Mouse (Mus musculus) G1E (cell line): ENCODE measurements at regions not wholly inside any gene's neighbourhood (a gene's known extent, or its start where the extent isn't known, plus 50 kb on each side); places are given as distances from the start of the nearest gene placed in this dataset.

ENCODE experiments used
- ATAC-seq: 2 replicates; pipeline ENCODE4 v1.8.0; 2016; ENCODE audit warnings: mild to moderate bottlenecking; ENCODE audit not compliant: insufficient number of reproducible peaks, poor library complexity, low FRiP score, severe bottlenecking; ENCODE audit errors: extremely low read depth
- DNase-seq: peaks from one replicate; pipeline ENCODE4 v3.0.0; 2012; ENCODE audit warnings: low spot score
- H3K27me3 ChIP-seq: 2 replicates; pipeline ENCODE4 v1.6.1; 2012; ENCODE audit warnings: mild to moderate bottlenecking, low read length, inconsistent platforms; ENCODE audit not compliant: insufficient read depth
- H3K36me3 ChIP-seq: replicated peaks from 2 replicates; pipeline ENCODE3; 2012; ENCODE audit warnings: mild to moderate bottlenecking, inconsistent platforms
- H3K4me1 ChIP-seq: 2 replicates; pipeline ENCODE4 v1.6.1; 2012; ENCODE audit warnings: low read depth, low read length, inconsistent platforms, mixed read lengths; ENCODE audit not compliant: insufficient read depth
- H3K4me3 ChIP-seq: 2 replicates; pipeline ENCODE4 v1.5.1; 2012; ENCODE audit warnings: low read depth, mild to moderate bottlenecking, inconsistent platforms, low read length, moderate library complexity, mixed read lengths
- H3K9me3 ChIP-seq: replicated peaks from 2 replicates; pipeline ENCODE4 v1.6.1; 2012; ENCODE audit warnings: inconsistent platforms
- CTCF ChIP-seq: IDR thresholded peaks from 2 replicates; pipeline ENCODE4 v1.5.1; 2012; ENCODE audit warnings: low read depth, low read length, inconsistent platforms, mixed read lengths
- GATA1 ChIP-seq: IDR thresholded peaks from 2 replicates; pipeline ENCODE4 v1.6.1; 2012; ENCODE audit warnings: borderline replicate concordance, low read length, inconsistent platforms, mixed read lengths
- GATA2 ChIP-seq: IDR thresholded peaks from 2 replicates; pipeline ENCODE4 v1.6.1; 2012; ENCODE audit warnings: low read depth, low read length, inconsistent platforms, borderline replicate concordance
- POLR2AphosphoS5 ChIP-seq: IDR thresholded peaks from 2 replicates; pipeline ENCODE4 v1.6.1; 2012; ENCODE audit warnings: low read depth, low read length, inconsistent platforms; ENCODE audit not compliant: insufficient replicate concordance
- TAL1 ChIP-seq: conservative IDR thresholded peaks from 2 replicates; pipeline ENCODE4 v1.6.1; 2012; ENCODE audit warnings: low read depth, low read length, inconsistent platforms, mixed read lengths

DNA sequence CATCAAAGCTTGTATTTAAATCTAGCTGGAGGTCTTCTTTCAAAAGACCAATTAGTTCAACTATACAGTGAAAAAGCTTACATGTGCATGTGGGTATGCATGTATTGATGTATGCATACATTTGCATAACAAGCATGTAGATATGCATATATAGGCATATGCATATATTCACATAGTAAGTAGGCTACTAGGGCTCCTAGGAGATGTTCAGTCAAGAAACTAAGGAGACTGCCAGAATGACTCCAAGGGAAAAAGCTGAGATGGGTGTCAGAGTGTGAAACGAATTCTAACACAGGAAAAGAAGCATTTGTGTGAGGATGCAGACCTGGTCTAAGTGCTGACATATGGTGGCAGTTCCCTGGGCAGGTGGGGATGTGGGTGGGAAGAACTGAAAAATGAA, 274.2 kb downstream of the Foxa2 start:
- H3K9me3 ChIP-seq: peaks cover 37% of the 10 kb centered on the region
- H3K36me3 ChIP-seq: no peaks in the 10 kb centered on the region
- no peaks in the 10 kb centered on the region for H3K27me3 ChIP-seq
- no peak for ATAC-seq
- no peak for DNase-seq
- H3K4me1 ChIP-seq: no peaks in the 10 kb centered on the region
- no peak overlapping the region for H3K4me3 ChIP-seq
- no peak for TF ChIP-seq GATA2
- no peak for TF ChIP-seq CTCF
- no peak for TF ChIP-seq TAL1
- no peak for TF ChIP-seq POLR2AphosphoS5
- TF ChIP-seq GATA1: no peak

DNA sequence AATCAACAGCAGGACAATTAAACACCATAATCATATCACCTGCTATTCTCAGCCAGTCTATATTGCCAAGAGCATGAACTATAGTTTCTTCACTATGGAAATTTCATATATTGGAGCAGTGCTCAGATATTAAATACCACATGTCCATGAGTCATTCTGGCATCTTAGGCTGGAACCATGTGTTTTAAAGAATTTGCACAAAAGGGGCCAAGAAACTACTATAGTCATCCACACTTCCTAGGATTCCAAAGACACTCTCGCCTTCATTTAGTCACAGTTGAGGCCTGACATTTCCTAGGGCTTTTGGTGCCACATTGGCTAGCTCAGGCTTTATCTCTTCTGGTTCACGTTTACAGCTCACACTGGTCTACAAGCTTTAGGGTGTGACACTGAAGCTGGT, 293.7 kb downstream of the Foxa2 start:
- no peaks in the 10 kb centered on the region for H3K27me3 ChIP-seq
- ATAC-seq (no peak), DNase-seq (no peak)
- TF ChIP-seq GATA2 (no peak), CTCF (no peak), POLR2AphosphoS5 (no peak), TAL1 (no peak), GATA1 (no peak)
- no peaks in the 10 kb centered on the region for H3K36me3 ChIP-seq
- H3K9me3 ChIP-seq: peaks cover 46% of the 10 kb centered on the region
- H3K4me3 ChIP-seq: no peak overlapping the region
- no peaks in the 10 kb centered on the region for H3K4me1 ChIP-seq

DNA sequence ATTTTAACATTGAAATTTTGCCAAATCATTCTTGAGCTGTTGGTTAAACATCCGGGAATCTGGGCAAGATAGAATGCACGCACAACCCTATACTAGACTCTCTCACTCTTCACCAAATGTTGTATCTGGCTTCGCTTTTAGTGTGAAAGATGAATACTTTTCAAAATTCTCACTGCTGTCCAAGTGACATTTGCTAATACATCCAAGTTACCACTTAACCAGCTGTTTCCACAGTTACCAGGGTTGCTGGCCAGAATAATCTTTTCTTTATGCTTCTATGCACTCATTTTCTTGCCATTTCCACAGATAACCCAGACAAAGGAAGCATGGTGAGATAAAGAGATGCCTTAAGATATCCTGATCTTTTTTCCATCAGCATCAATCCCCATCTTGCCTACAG, 294.9 kb downstream of the Foxa2 start:
- H3K36me3 ChIP-seq: no peaks in the 10 kb centered on the region

DNA sequence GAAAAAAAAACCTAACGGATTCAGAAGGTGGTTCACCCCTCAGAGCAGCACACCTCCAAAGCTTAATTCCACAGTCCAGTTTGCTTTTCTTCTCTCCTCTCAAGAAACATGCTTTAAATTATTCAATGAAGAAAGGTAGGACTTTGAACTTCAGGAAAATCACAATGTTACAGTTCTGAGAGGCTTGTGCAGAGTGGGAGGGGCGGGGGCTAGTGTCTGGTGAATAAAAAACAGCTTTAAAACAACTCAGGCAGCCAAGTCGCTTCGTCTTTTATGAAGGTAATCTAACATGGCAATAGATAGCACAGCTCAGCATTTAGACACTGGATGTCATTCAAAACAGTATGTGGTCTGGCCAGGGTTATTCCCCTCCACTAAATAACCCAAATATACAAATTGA, 298.8 kb downstream of the Foxa2 start:
- no peak for TF ChIP-seq GATA1
- no peak for ATAC-seq
- Histone ChIP-seq H3K9me3 (peaks cover 40% of the 10 kb centered on the region), H3K4me3 (no peak overlapping the region), H3K27me3 (no peaks in the 10 kb centered on the region), H3K36me3 (no peaks in the 10 kb centered on the region), H3K4me1 (no peaks in the 10 kb centered on the region)
- DNase-seq: no peak

More for the DNA sequence above, 294.9 kb downstream of the Foxa2 start:
- ATAC-seq (no peak), DNase-seq (no peak)
- Histone ChIP-seq H3K9me3 (peaks cover 52% of the 10 kb centered on the region), H3K4me3 (no peak overlapping the region), H3K27me3 (no peaks in the 10 kb centered on the region), H3K4me1 (no peaks in the 10 kb centered on the region)
- no peak for TF ChIP-seq GATA1
- TF ChIP-seq POLR2AphosphoS5: no peak
- no peak for TF ChIP-seq CTCF
- no peak for TF ChIP-seq GATA2
- no peak for TF ChIP-seq TAL1

DNA sequence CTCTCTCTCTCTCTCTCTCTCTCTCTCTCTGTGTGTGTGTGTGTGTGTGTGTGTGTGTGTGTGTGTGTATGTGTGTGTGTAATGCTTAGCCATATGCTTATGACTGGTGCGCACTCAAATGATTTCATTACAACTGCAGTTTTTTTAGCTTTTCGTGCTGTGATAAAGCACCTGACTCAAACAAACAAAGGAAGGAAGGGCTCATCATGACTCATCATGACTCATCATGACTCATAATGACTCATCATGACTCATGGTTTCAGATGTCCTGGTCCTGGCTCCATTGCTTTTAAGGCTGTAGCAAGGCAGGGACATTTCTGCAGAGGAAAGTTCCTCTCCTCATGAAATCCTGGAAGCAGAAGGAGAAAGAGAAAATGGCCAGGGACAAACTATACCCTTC, 302.9 kb downstream of the Foxa2 start:
- H3K4me3 ChIP-seq: no peak overlapping the region
- H3K27me3 ChIP-seq: no peaks in the 10 kb centered on the region
- TF ChIP-seq POLR2AphosphoS5: no peak
- no peak for TF ChIP-seq TAL1
- no peak for TF ChIP-seq GATA1
- no peak for TF ChIP-seq CTCF
- ATAC-seq (no peak), DNase-seq (no peak)
- H3K9me3 ChIP-seq: peaks cover 31% of the 10 kb centered on the region
- H3K4me1 ChIP-seq: no peaks in the 10 kb centered on the region
- no peaks in the 10 kb centered on the region for H3K36me3 ChIP-seq

DNA sequence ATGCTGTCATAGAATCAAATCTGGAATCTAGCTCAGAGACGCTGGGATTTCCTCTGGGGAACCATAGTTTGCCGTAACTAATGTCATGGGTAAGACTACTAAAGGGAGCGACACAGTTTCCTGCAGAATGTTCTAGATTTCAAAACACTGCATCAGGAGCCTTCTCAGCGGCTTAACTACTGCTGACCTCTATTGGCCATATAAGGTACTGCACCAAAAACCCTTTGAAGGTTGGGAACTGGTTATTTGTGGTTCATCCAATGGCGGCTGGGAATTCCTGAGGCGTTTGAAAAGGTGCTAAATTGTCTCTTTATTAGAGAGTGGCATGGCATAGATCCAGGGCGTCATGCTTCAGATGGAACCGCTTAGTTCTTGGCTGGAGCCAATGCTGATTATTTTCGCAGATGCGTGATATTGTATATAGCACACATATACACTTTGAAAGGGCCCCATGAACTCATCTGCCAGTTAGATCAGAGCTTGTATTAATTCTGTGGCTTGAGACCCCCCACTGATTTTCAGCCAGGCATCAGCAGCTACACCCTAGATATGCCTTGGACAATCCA, 308.4 kb downstream of the Foxa2 start:
- H3K4me3 ChIP-seq: no peak overlapping the region
- DNase-seq (no peak), ATAC-seq (0 out of 2 replicates have a peak, but pooled peaks have one; percentile 16)
- H3K36me3 ChIP-seq: no peaks in the 10 kb centered on the region
- no peak for TF ChIP-seq GATA2
- TF ChIP-seq CTCF: 0 out of 2 replicates have a peak, but pooled peaks have one; percentile 14
- peaks cover 39% of the 10 kb centered on the region for H3K9me3 ChIP-seq
- H3K27me3 ChIP-seq: no peaks in the 10 kb centered on the region
- H3K4me1 ChIP-seq: no peaks in the 10 kb centered on the region

DNA sequence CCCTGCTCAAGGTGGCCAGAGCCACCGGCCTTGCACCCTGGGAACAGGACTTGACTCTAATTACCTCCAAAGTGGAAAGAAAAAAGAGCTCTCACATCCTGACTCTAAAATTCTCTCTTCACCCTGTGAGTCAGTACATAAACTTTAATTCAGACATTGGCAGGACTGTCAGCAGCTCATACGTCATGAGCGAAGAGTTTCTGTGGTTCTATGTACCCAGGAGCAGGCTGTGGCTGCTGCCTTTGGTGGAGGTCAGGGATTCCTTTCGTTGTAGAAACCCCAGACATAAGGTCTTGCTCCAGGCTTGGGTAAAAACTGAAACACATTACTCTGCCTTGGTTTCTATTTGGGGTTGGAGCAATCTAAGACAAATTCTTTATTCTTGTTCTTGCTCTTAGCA, 319.4 kb downstream of the Foxa2 start:
- no peak for ATAC-seq
- TF ChIP-seq CTCF: no peak
- no peak for TF ChIP-seq GATA1
- TF ChIP-seq GATA2: no peak
- TF ChIP-seq POLR2AphosphoS5: no peak
- no peak for TF ChIP-seq TAL1
- Histone ChIP-seq H3K36me3 (no peaks in the 10 kb centered on the region), H3K4me1 (no peaks in the 10 kb centered on the region), H3K27me3 (no peaks in the 10 kb centered on the region), H3K9me3 (peaks cover 25% of the 10 kb centered on the region), H3K4me3 (no peak overlapping the region)
- no peak for DNase-seq
